Mouse (Mus musculus) lung, postnatal 0 days (tissue): ENCODE data around the gene Sh3bp4. TPM values are rescaled to one million over a fixed set of nuclear protein-coding genes. Genes with fewer than 3 reads are reported as not detected.
A peak's percentile ranks its signal among the peaks of the same experiment; 100 is the strongest.

ENCODE experiments used
- ATAC-seq: fragments of 200-750 bp; cut with Nextera tagmentation; 2 replicates; pipeline ENCODE4 v1.8.0; 2017; ENCODE audit warnings: moderate library complexity
- DNase-seq: peaks from one replicate; pipeline ENCODE4 v3.0.0-alpha.2; 2016; ENCODE audit warnings: low spot score
- H3K27ac ChIP-seq: fragments of 300-500 bp; sonication (generic); 2 replicates; pipeline ENCODE4 v1.5.1; 2014; ENCODE audit warnings: antibody characterized with exemption, mild to moderate bottlenecking, low read length, mixed read lengths
- H3K27me3 ChIP-seq: fragments of 300-500 bp; sonication (generic); replicated peaks from 2 replicates; pipeline ENCODE4 v1.6.1; 2014; ENCODE audit warnings: low read length, mixed read lengths; ENCODE audit not compliant: insufficient read depth
- H3K36me3 ChIP-seq: fragments of 300-500 bp; sonication (generic); 2 replicates; pipeline ENCODE4 v1.6.1; 2014; ENCODE audit warnings: low read length, mixed read lengths; ENCODE audit not compliant: insufficient read depth
- H3K4me1 ChIP-seq: fragments of 300-500 bp; sonication (generic); 2 replicates; pipeline ENCODE4 v1.6.1; 2014; ENCODE audit warnings: antibody characterized with exemption, low read depth, low read length, mixed read lengths; ENCODE audit not compliant: insufficient read depth
- H3K4me2 ChIP-seq: fragments of 300-500 bp; sonication (generic); replicated peaks from 2 replicates; pipeline ENCODE4 v1.6.1; 2014; ENCODE audit warnings: low read depth, mild to moderate bottlenecking, low read length, moderate library complexity, mixed read lengths
- H3K4me3 ChIP-seq: fragments of 300-500 bp; sonication (generic); 2 replicates; pipeline ENCODE4 v1.5.1; 2014; ENCODE audit warnings: low read depth, low read length
- H3K9ac ChIP-seq: fragments of 300-500 bp; sonication (generic); replicated peaks from 2 replicates; pipeline ENCODE4 v1.6.1; 2014; ENCODE audit warnings: low read depth, mild to moderate bottlenecking
- H3K9me3 ChIP-seq: fragments of 300-500 bp; sonication (generic); 2 replicates; pipeline ENCODE4 v1.6.1; 2016; ENCODE audit warnings: low read length, mixed read lengths
- CTCF ChIP-seq: IDR thresholded peaks from 2 replicates; pipeline ENCODE4 v1.5.1; 2016; ENCODE audit warnings: antibody characterized with exemption, mild to moderate bottlenecking
- EP300 ChIP-seq: IDR thresholded peaks from 2 replicates; pipeline ENCODE4 v1.6.1; 2016; ENCODE audit warnings: antibody characterized with exemption, mild to moderate bottlenecking, control low read depth
- WGBS: fragments of 180-500 bp; shearing (Covaris S2); extraction: QIAGEN DNeasy Blood & Tissue Kit; methylation state at CpG from one replicate; pipeline ENCODE4 v1.1.7; 2014; 5-methylcytosine and 5-hydroxymethylcytosine counted together
- polyA plus RNA-seq: library from polyadenylated mRNA; unstranded; fragments of >200 nt; fragmentation: Nextera tagmentation; extraction: Ambion mirVana; gene quantifications from 2 replicates; pipeline ENCODE4 v1.2.1, GENCODE M21; 2015

Gene Sh3bp4
- polyA plus RNA-seq, 1 experiment from 2014 or later = 18.9 TPM

DNA sequence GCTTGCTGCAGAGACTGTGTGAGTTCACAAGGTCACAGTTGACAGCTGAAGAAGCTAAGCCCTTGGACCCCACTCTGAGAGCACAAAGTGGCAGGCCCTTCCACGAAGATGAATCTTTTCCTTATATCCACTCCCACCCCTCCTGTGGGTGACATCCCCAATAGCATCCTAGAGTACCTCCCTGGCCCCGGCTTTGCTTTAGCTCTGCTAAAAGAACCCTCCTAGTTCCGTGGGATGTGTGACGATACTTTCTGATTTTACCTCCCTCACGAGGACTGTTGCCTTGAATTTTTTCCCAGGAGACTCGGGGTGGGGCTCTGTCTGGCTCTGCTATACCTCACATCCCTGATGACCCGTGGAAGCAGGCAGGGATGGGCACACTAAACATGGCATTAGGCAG lies 104.4 kb downstream of the Sh3bp4 start:
- Histone ChIP-seq H3K27ac (no peak overlapping the region), H3K4me1 (no peaks in the 10 kb centered on the region), H3K9me3 (no peaks in the 10 kb centered on the region), H3K4me2 (no peak overlapping the region), H3K27me3 (no peaks in the 10 kb centered on the region), H3K36me3 (no peaks in the 10 kb centered on the region), H3K4me3 (no peak overlapping the region), H3K9ac (no peak overlapping the region)
- no peak for ATAC-seq
- TF ChIP-seq EP300 = no peak
- no peak for TF ChIP-seq CTCF
- WGBS = 60% methylated on average over 7 of the region's 7 CpGs
- no peak for DNase-seq

DNA sequence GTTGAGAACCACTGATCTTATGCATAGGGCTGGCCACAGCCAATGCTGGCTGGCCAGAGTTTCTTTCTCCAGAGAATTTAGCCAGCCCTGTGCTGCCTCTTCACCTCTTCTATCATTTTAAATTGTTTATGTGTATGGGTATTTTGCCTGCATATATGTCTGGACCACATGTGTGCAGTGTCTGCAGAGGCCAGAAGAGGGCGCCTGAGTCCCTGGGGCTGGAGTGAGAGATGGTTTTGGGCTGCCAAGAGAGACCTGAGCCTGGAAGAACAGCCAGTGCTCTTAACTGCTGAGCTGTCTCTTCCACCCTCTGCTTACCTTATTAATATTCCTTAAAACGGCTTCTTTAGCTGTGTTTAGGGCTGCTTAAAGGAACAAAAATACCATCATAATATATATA lies 105.1 kb downstream of the Sh3bp4 start:
- no peak for TF ChIP-seq EP300
- peak; percentile 72 for TF ChIP-seq CTCF
- H3K36me3 ChIP-seq = no peaks in the 10 kb centered on the region

GRCm38 (mm10) chr1:89183261-89183831 lies 113.1 kb downstream of the Sh3bp4 start:
- Histone ChIP-seq H3K27ac (peak overlapping the region; percentile 59; the same call in 1 of the 2 replicates), H3K9ac (no peak overlapping the region), H3K4me2 (0 out of 2 replicates have a peak overlapping the region, but pooled peaks have one; percentile 17), H3K4me1 (peaks cover 4% of the 10 kb centered on the region; the same call in 1 of the 2 replicates), H3K9me3 (no peaks in the 10 kb centered on the region), H3K27me3 (no peaks in the 10 kb centered on the region), H3K4me3 (no peak overlapping the region), H3K36me3 (no peaks in the 10 kb centered on the region)
- TF ChIP-seq CTCF = no peak
- TF ChIP-seq EP300 = peak; percentile 88
- DNase-seq (peak; percentile 89), ATAC-seq (peak; percentile 92)
- WGBS = 6% methylated on average over 9 of the region's 9 CpGs

More for the DNA sequence above, 105.1 kb downstream of the Sh3bp4 start:
- no peaks in the 10 kb centered on the region for H3K27me3 ChIP-seq
- no peaks in the 10 kb centered on the region for H3K9me3 ChIP-seq
- no peak overlapping the region for H3K27ac ChIP-seq
- H3K4me3 ChIP-seq = no peak overlapping the region
- H3K4me1 ChIP-seq = no peaks in the 10 kb centered on the region
- no peak overlapping the region for H3K4me2 ChIP-seq
- WGBS = 66% methylated on average over 2 of the region's 2 CpGs
- ATAC-seq (no peak), DNase-seq (no peak)
- no peak overlapping the region for H3K9ac ChIP-seq

DNA sequence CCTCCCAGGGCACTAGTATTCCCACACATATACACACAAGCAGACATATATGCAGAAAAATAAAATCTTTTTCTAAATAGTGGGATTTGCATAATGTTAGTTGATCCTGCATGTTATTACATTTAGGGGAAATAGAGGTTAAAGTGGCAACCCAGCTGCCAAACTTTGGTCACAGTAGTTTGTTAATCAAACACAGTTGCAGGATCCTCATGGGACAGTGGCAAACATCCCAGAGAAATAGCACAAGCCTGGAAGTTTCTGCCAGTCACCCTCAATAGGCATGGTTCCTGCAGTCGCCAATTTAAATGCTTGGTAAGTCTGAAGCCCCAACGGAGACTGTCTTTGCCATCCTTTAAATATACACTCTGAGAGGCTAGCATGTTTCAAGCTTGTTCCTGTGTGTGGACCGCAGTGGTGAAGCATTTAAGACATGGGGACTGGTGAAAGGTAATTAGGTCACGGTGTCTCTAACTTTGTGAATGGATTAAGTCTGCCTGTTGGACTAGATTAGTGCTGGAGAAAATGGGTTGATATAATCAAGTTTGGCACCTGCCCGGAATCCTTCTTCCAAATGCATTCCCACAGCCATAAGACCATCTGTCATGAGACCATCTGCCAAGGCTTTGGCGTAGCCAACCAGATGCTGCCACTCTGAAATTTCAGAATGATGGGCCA lies 114.0 kb downstream of the Sh3bp4 start:
- no peak for TF ChIP-seq EP300
- TF ChIP-seq CTCF = no peak
- no peak for ATAC-seq
- DNase-seq = no peak
- H3K4me3 ChIP-seq = no peak overlapping the region
- 85% methylated on average over 6 of the region's 6 CpGs for WGBS
- H3K4me1 ChIP-seq = peaks cover 4% of the 10 kb centered on the region; the same call in 1 of the 2 replicates
- H3K9me3 ChIP-seq = no peaks in the 10 kb centered on the region
- no peak overlapping the region for H3K9ac ChIP-seq
- no peak overlapping the region for H3K4me2 ChIP-seq
- no peak overlapping the region; the same call in 1 of the 2 replicates for H3K27ac ChIP-seq
- H3K27me3 ChIP-seq = no peaks in the 10 kb centered on the region
- no peaks in the 10 kb centered on the region for H3K36me3 ChIP-seq

DNA sequence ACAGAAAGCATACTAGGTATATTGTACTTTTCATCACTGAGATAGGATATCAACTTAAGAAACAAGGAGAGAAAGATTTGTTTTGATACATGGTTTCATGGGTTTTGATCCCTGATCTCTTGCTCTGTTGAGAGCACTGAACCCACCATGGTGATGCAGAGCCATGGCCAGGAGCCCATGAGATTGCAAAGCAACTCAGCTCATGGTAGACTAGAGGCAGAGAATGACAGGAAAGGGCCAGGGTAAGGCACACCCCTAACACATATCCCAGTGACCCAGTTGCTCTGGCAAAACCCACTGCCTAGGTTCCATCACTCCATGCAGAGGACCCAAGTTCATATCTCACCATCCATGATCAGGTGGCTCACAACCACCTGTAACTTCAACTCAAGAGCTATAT lies 114.6 kb downstream of the Sh3bp4 start:
- Histone ChIP-seq H3K4me1 (peaks cover 4% of the 10 kb centered on the region; the same call in 1 of the 2 replicates), H3K4me3 (no peak overlapping the region), H3K9me3 (no peaks in the 10 kb centered on the region), H3K27ac (no peak overlapping the region), H3K36me3 (no peaks in the 10 kb centered on the region), H3K9ac (no peak overlapping the region), H3K4me2 (no peak overlapping the region), H3K27me3 (no peaks in the 10 kb centered on the region)
- ATAC-seq (no peak), DNase-seq (no peak)
- TF ChIP-seq EP300 (no peak), CTCF (no peak)

GRCm38 (mm10) chr1:89187441-89187840 lies 117.2 kb downstream of the Sh3bp4 start:
- no peak for TF ChIP-seq EP300
- 91% methylated on average over 7 of the region's 7 CpGs for WGBS
- no peaks in the 10 kb centered on the region for H3K36me3 ChIP-seq

More at GRCm38 (mm10) chr1:89187441-89187840, 117.2 kb downstream of the Sh3bp4 start:
- H3K4me3 ChIP-seq = no peak overlapping the region
- ATAC-seq = no peak
- no peak overlapping the region for H3K27ac ChIP-seq
- H3K27me3 ChIP-seq = no peaks in the 10 kb centered on the region
- no peaks in the 10 kb centered on the region for H3K9me3 ChIP-seq
- peaks cover 4% of the 10 kb centered on the region; the same call in 1 of the 2 replicates for H3K4me1 ChIP-seq
- no peak overlapping the region for H3K9ac ChIP-seq
- H3K4me2 ChIP-seq = no peak overlapping the region
- DNase-seq = no peak
